Mouse (Mus musculus) adrenal gland, postnatal 36 days (tissue): ENCODE results near the gene Ccnb2. TPM values are rescaled to one million over a fixed set of nuclear protein-coding genes. Genes with fewer than 3 reads are reported as not detected.

Experiments used
- DNase-seq, 2 experiments: peaks; one replicate each; pipeline ENCODE4 v3.0.0; 2021; ENCODE audit warnings: mixed read lengths in 1 of 2
- microRNA-seq: library from miRNA; unstranded; fragments of <30 nt; microRNA quantifications from one replicate; pipeline ENCODE4 v1.2.0, GENCODE M21; 2021
- total RNA-seq, 2 experiments: library from RNA; stranded (reverse); gene quantifications; 2 replicates each; pipeline ENCODE4 v1.2.3; 2021

The Ccnb2 gene
- total RNA-seq, 2 experiments from 2014 or later = 5.4 to 6.1 TPM

GRCm38 (mm10) chr9:70384494-70384893 lies 36.9 kb downstream of the Ccnb2 start:
- DNase-seq = no peak

GRCm38 (mm10) chr9:70383750-70384149 lies 37.6 kb downstream of the Ccnb2 start:
- no peak for DNase-seq

- no peak for DNase-seq
Observed at GRCm38 (mm10) chr9:70382091-70382490, 39.3 kb downstream of the Ccnb2 start.

- no peak for DNase-seq
Observed at GRCm38 (mm10) chr9:70379502-70380467, 41.6 kb downstream of the Ccnb2 start.

- no peak for DNase-seq
Observed at GRCm38 (mm10) chr9:70371638-70372037, 49.7 kb downstream of the Ccnb2 start.

- no peak for DNase-seq
Observed at GRCm38 (mm10) chr9:70366898-70367297, 54.4 kb downstream of the Ccnb2 start.

GRCm38 (mm10) chr9:70365915-70366314 lies 55.4 kb downstream of the Ccnb2 start:
- DNase-seq = no peak

GRCm38 (mm10) chr9:70364741-70365140 lies 56.6 kb downstream of the Ccnb2 start:
- no peak for DNase-seq

- DNase-seq = no peak
Observed at GRCm38 (mm10) chr9:70359402-70360131, 61.8 kb downstream of the Ccnb2 start.

Small RNA genes within 50 kb of the gene (microRNA-seq; reads per million reads assigned to microRNA genes)
- gene Mir5626 = not detected

Other genes starting within 250 kb of the Ccnb2 start
- gene Myo1e, start 214.2 kb downstream of the Ccnb2 start, total RNA-seq = 10 to 100 TPM; 20.6 to 26.8 TPM
- 10 to 100 TPM; 38.8 to 39.4 TPM for gene Rnf111, start 82.2 kb upstream of the Ccnb2 start, total RNA-seq
- 10 to 100 TPM; 32.5 to 38.6 TPM for gene Sltm, start 121.2 kb upstream of the Ccnb2 start, total RNA-seq
- under 1 TPM; 0.40 to 0.56 TPM for gene Gm10642, start 234.7 kb upstream of the Ccnb2 start, total RNA-seq
- gene Mindy2, start 235.6 kb upstream of the Ccnb2 start, total RNA-seq = 10 to 100 TPM; 16.2 to 16.8 TPM